Mouse (Mus musculus) urinary bladder, postnatal 14 days (tissue): Measurements from ENCODE around the gene Cox15.

ENCODE experiments used
- DNase-seq: peaks from one replicate; pipeline ENCODE4 v3.0.0; 2021; ENCODE audit warnings: low spot score

Cox15 gene

GRCm38 (mm10) chr19:43761543-43762256, 8.9 kb upstream of the Cox15 start:
- no peak for DNase-seq

DNA sequence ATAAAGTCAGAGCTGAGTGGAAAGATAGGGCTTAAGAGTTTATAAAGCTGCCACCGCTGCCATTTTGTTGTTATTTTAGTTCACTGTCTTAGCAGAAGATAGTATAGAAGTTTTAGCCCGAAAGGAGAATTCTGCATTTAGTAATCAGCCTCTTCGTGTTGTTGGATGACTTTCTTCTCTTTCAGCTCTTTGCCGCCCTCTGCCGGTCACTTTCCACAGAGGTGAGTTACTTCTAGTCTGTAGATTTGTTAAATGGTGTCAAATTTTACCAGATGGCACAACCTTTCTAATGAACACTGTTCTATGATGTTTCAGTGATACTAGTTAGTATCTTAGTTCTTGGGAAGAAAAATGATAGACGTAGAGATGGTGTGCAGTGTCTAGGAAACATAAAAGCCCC, 7.7 kb upstream of the Cox15 start:
- peak; percentile 81 for DNase-seq

GRCm38 (mm10) chr19:43754872-43755271, 2.1 kb upstream of the Cox15 start:
- DNase-seq = no peak

GRCm38 (mm10) chr19:43754237-43754636, 1.4 kb upstream of the Cox15 start:
- DNase-seq = no peak

DNA sequence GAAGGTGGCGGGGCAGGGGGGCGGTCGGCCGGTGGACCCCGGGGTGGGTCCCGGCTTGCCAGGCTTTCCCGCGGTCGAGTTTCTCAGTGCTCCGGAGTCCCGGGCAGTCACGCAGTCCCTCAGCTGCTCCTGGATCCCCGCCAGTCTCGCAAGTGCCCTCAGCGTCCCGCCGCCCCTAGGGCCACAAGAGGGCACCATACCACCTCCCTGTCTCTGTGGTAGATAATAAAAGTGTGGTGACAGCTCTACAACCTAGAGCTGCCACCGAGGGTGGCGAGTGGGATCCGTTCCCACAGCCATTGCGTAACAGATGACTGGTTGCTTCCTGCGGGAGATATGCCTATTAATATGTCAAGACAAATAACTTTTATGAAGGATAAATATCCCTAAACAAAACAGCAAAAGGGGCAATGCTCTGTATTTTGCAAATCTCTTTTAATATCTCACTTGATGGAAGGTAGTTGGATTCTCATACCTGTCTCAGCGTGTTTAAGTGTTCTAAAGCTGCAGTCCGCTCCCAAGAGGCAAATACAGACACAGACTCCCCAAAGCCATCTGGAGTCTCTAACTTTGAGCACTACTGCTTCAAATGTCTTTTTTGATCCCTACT, 531 bp upstream of the Cox15 start:
- peak; percentile 91 for DNase-seq

- no peak for DNase-seq
Measured at GRCm38 (mm10) chr19:43750008-43750407, 2.8 kb downstream of the Cox15 start.

DNA sequence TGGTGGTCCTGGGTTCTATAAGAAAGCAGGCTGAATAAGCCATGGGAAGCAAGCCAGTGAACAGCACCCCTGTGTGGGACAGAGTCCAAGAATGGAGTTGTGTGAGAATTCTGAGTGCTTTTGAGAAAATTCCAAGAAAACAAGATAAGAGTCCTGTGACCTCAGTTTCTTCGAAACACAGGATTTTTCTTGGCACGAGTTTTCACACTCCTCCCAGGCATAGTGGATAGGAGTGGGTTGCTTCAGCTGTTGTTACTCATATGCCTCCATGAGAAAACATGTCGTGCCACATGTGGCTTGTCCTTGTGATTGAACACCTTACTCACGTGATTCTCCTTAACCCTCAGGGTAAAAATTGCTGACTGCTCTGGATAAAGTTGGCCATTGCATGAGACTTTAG, 4.9 kb downstream of the Cox15 start:
- no peak for DNase-seq

DNA sequence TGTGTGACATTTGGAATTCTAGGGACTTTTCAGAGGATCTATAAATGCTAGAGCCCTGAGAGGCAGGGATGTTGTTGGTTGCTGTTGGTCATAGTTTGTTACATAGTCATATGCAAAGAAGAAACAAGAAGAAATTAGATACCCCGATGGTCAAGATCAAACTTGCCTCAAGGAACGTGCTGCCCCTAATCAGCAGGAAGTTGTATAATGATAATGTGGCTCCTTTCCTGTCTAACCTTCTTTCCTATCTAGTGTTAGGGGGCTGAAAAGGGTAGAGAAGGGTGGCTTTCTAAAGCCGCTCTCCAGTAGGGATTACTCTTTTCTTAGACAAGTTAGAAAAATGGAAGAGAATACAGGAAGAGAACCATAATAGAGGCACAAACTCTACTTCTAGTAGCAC, 7.1 kb downstream of the Cox15 start:
- no peak for DNase-seq

- no peak for DNase-seq
Measured at GRCm38 (mm10) chr19:43743401-43743800, 9.4 kb downstream of the Cox15 start.

GRCm38 (mm10) chr19:43738409-43738808, 14.4 kb downstream of the Cox15 start:
- no peak for DNase-seq

- no peak for DNase-seq
Measured at GRCm38 (mm10) chr19:43731157-43731556, 21.6 kb downstream of the Cox15 start.

DNA sequence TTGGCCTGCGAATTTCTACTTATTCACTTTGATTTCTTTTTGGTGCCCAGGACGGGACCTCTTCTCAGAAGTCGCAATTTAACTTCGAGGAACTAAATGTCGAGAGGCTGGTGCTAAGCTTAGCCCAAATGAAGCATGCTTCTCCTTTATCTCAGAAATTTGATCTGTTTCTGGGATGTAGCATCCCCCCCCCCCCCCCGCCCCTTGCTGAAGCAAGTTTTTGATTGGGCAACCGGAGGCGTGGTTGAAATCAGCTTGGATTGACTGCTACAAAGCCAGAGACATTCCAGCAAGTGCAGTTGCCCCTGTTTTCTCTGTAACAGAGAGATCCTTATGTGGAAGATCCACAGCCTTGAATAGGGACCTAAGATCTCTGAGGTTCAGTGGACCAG, 22.8 kb downstream of the Cox15 start:
- DNase-seq = peak; percentile 19

DNA sequence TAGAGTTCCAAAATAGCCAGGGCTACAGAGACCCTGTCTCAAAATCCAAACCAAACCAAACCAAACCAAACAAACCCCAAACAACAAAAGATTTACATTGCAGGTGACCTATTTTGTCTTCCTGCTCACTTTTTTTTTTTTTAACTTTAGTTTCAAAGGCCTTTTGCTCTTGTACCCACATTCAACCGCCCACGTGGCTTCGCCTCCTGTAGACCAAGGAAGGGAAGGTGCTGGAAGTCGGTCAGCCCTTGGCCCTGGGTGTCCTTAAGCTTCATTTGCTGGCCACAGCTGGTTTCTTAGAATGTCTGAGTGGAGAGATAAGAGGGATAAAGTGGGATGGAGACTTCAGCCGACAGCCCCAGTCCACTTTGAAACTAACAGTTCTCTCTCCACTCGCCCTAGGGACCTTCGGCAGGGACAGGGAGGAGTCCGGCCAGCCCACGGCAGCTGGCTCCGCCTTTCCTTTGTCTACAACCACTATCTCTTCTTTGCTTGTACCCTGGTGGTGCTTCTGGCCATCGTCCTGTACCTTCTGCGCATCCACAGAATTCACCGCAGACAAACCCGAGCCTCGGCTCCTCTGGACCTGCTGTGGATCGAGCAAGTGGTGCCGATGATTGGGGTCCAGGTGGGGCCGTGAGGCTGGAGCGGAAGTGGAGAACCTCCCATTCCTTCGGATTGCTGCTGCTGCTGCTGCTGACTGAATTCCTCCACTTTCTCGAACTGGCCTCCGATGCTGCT, 23.3 kb downstream of the Cox15 start:
- no peak for DNase-seq

DNA sequence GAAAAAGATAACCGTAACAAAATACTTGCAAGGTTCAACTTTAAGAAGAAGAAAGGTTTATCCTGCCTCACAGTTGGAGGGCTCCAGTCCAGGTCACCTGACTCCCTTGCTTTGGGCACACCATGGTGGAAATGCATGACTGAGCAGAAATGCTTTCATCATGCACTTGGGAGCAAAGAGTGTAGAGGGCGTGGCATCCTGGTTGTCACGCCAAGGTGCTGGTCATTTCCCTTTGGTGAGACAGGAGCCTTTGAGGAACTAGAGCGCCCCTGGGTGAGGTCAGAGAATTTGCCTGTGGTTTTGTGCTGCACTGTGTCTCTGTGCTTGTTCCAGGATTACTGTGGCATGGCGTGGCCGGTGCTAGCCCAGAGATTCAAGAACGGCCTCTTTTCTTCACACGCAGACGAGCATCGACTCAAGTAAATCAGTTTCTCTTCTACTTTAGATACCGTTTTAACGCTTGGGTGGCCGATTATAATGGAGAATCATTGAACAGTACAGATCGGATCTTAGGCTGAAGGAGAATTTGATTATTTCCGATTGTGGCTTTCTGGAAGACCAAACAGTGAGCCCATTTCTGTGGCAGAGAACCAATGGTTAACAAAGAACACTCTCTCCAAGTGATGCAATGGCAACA, 26.2 kb downstream of the Cox15 start:
- no peak for DNase-seq

GRCm38 (mm10) chr19:43724821-43725220, 28.0 kb downstream of the Cox15 start:
- no peak for DNase-seq

DNA sequence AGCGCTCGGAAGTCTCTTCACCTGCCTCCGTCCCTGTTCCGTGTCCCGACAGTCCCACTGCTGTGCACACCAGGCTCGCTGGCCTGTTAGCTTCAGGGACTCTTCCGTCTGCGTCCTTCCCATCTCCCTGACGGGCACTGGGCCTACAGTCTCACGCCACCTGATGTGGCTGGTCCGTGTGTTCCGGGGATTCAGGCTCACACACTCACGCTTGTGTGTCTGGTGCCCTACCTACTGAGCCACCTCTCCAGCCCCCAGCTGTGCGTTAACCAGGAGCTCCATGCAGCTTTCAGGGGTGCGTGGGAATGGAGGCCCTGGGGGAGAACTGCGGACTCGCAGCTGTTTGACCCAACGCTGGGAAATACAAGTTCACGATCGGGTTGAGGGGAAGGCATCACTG, 28.6 kb downstream of the Cox15 start:
- no peak for DNase-seq

GRCm38 (mm10) chr19:43723501-43723900, 29.3 kb downstream of the Cox15 start:
- no peak for DNase-seq

DNA sequence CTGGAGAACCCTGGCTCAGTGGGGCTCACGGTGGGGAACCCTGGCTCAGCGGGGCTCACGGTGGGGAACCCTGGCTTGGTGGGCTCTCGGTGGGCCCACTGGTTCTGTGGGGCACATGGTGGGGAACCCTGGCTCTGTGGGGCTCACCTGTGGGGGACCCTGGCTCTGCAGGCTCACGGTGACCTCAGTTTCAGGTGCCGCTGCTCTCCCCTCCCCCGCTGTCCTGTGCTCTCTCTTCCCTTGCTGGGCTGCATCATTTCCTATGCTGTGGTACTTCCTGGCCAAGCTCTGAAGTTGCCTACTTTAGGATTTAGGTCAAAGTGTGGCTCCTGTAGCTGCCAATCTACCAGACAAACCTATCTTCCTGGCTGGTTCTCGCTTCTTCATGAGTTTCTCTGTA, 29.9 kb downstream of the Cox15 start:
- no peak for DNase-seq

DNA sequence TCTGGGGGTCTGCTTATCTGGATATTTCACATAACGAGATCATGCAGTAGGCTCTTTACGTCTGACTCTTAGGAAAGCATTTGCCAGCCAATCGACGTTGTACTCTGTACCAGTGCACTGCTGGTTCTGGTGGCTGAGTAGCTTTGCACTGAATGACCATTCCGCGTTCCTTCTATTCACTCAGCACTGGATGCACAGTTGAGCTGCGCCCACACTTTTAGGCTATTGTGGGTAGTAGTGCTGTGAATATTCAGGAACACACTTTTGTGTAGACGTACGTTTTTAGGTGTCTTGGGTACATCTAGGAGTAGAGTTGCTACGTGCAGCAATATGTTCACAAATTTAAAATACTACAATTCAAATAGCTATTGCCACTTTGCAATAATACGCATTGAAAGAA, 32.7 kb downstream of the Cox15 start:
- DNase-seq = no peak

DNA sequence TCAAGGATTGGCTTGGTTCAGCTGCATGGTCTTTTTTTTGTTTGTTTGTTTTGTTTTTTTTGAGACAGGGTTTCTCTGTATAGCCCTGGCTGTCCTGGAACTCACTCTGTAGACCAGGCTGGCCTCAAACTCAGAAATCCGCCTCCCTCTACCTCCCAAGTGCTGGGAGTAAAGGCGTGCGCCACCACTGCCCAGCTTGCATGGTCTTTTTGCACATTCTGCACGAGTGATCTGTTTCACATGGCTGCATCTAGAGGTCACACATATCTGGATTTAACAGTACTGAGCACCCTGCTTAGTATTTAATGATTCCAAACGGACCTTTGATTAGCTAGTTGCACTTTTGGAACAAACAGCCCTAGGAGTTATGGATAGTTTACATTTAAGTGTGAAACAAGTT, 40.8 kb downstream of the Cox15 start:
- no peak for DNase-seq

- DNase-seq = no peak
Measured at GRCm38 (mm10) chr19:43711159-43711916, 41.5 kb downstream of the Cox15 start.

DNA sequence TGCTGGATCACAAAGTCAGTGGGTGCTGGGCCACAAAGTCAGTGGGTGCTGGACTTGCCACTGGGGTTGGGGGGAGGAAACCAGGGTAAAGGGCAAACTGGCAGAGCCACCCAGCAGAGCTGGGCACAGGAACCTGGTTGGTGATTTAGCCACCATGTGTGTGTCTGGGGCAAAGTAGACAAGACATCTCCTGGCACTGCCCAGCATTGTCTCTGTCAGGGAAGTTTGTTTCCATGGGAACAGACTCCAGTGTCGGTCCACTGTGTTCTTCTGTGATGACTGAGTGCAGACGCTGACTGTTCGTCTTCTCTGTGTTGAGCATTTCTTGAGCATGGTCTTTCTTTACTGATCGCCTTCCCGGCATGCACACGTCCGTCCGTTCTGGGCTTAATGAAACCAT, 43.5 kb downstream of the Cox15 start:
- DNase-seq = no peak
